Mouse (Mus musculus) testis, adult 2 months (tissue): Measurements from ENCODE around the gene Hnrnpdl. TPM values are rescaled to one million over a fixed set of nuclear protein-coding genes. Genes with fewer than 3 reads are reported as not detected.

Source experiments
- H3K27ac ChIP-seq: fragments of 200-500 bp; 2 replicates; pipeline ENCODE4 v1.5.1; 2012; ENCODE audit warnings: low read depth, low read length; ENCODE audit not compliant: control insufficient read depth, insufficient read depth
- H3K27me3 ChIP-seq: fragments of 200-500 bp; 2 replicates; pipeline ENCODE4 v1.6.1; 2012; ENCODE audit warnings: mild to moderate bottlenecking, low read length, moderate library complexity; ENCODE audit not compliant: control insufficient read depth, insufficient read depth
- H3K36me3 ChIP-seq: fragments of 200-500 bp; 2 replicates; pipeline ENCODE4 v1.6.1; 2012; ENCODE audit warnings: mild to moderate bottlenecking, low read length; ENCODE audit not compliant: control insufficient read depth, insufficient read depth
- H3K4me1 ChIP-seq: fragments of 200-500 bp; 2 replicates; pipeline ENCODE4 v1.6.1; 2012; ENCODE audit warnings: low read length; ENCODE audit not compliant: control insufficient read depth, insufficient read depth
- H3K4me3 ChIP-seq: fragments of 200-500 bp; 2 replicates; pipeline ENCODE4 v1.5.1; 2012; ENCODE audit warnings: low read depth, mild to moderate bottlenecking, low read length, moderate library complexity, mixed read lengths; ENCODE audit not compliant: control insufficient read depth
- CTCF ChIP-seq: fragments of 200-500 bp; IDR thresholded peaks from 2 replicates; pipeline ENCODE4 v1.5.1; 2012; ENCODE audit warnings: low read depth, mild to moderate bottlenecking, inconsistent platforms, low read length, moderate library complexity; ENCODE audit not compliant: control insufficient read depth, insufficient read depth, insufficient replicate concordance
- POLR2A ChIP-seq: fragments of 200-500 bp; IDR thresholded peaks from 2 replicates; pipeline ENCODE4 v1.6.1; 2012; ENCODE audit warnings: low read depth, mild to moderate bottlenecking, inconsistent platforms, low read length, moderate library complexity; ENCODE audit not compliant: control insufficient read depth
- polyA plus RNA-seq: library from polyadenylated mRNA; depleted of rRNA; stranded (reverse); fragments of >200 nt; gene quantifications from 2 replicates; pipeline ENCODE4 v1.2.3, GENCODE M21; 2012; rRNA removed

Gene Hnrnpdl
- 25.7 and 25.9 TPM in 2 replicates for polyA plus RNA-seq

GRCm38 (mm10) chr5:100039602-100040142, at the start of gene Hnrnpdl, which contains the start of gene Enoph1:
Gene Hnrnpdl, minus strand, starts transcription at chr5:100039664.
Gene Enoph1, plus strand, starts transcription at chr5:100039985.
- peaks cover 4% of the 10 kb centered on the region for H3K4me1 ChIP-seq
- H3K4me3 ChIP-seq: peak within 1 kb of the TSS; percentile 96
- TF ChIP-seq CTCF (no peak), POLR2A (peak; percentile 61; the same call in 1 of the 2 replicates)
- H3K27ac ChIP-seq: peak within 1 kb of the TSS; percentile 98
- peaks cover 3% of the 10 kb centered on the region for H3K36me3 ChIP-seq
- no peaks in the 10 kb centered on the region for H3K27me3 ChIP-seq

- no peaks in the 10 kb centered on the region for H3K36me3 ChIP-seq
- no peaks in the 10 kb centered on the region; the same call in 1 of the 2 replicates for H3K4me1 ChIP-seq
Measured at GRCm38 (mm10) chr5:100085097-100085496, 45.6 kb upstream of the Hnrnpdl start.

GRCm38 (mm10) chr5:100083953-100084562, 44.6 kb upstream of the Hnrnpdl start:
- no peak for TF ChIP-seq CTCF
- TF ChIP-seq POLR2A: no peak
- Histone ChIP-seq H3K36me3 (no peaks in the 10 kb centered on the region), H3K4me3 (no peak overlapping the region), H3K27me3 (no peaks in the 10 kb centered on the region), H3K27ac (no peak overlapping the region), H3K4me1 (peaks cover 3% of the 10 kb centered on the region)

More at GRCm38 (mm10) chr5:100085097-100085496, 45.6 kb upstream of the Hnrnpdl start:
- Histone ChIP-seq H3K27me3 (no peaks in the 10 kb centered on the region), H3K4me3 (no peak overlapping the region), H3K27ac (no peak overlapping the region)
- TF ChIP-seq CTCF (no peak), POLR2A (no peak)

GRCm38 (mm10) chr5:100082006-100082405, 42.5 kb upstream of the Hnrnpdl start:
- no peaks in the 10 kb centered on the region for H3K36me3 ChIP-seq
- no peaks in the 10 kb centered on the region for H3K27me3 ChIP-seq
- peaks cover 5% of the 10 kb centered on the region for H3K4me1 ChIP-seq
- H3K4me3 ChIP-seq: no peak overlapping the region
- H3K27ac ChIP-seq: no peak overlapping the region
- TF ChIP-seq CTCF (no peak), POLR2A (no peak)

GRCm38 (mm10) chr5:100079931-100080275, 40.4 kb upstream of the Hnrnpdl start:
- no peak overlapping the region for H3K27ac ChIP-seq
- H3K27me3 ChIP-seq: no peaks in the 10 kb centered on the region
- no peak overlapping the region for H3K4me3 ChIP-seq

GRCm38 (mm10) chr5:100079040-100079930, 39.8 kb upstream of the Hnrnpdl start:
- H3K27me3 ChIP-seq: no peaks in the 10 kb centered on the region
- peak overlapping the region; percentile 62 for H3K4me3 ChIP-seq
- H3K4me1 ChIP-seq: peaks cover 5% of the 10 kb centered on the region
- no peak for TF ChIP-seq CTCF
- no peak for TF ChIP-seq POLR2A
- no peak overlapping the region for H3K27ac ChIP-seq
- H3K36me3 ChIP-seq: no peaks in the 10 kb centered on the region

More at GRCm38 (mm10) chr5:100079931-100080275, 40.4 kb upstream of the Hnrnpdl start:
- H3K36me3 ChIP-seq: no peaks in the 10 kb centered on the region
- peaks cover 5% of the 10 kb centered on the region for H3K4me1 ChIP-seq
- no peak for TF ChIP-seq POLR2A
- TF ChIP-seq CTCF: no peak

- Histone ChIP-seq H3K27ac (no peak overlapping the region), H3K36me3 (no peaks in the 10 kb centered on the region; the same call in 1 of the 2 replicates), H3K4me3 (no peak overlapping the region), H3K4me1 (peaks cover 5% of the 10 kb centered on the region), H3K27me3 (no peaks in the 10 kb centered on the region)
- TF ChIP-seq POLR2A: no peak
- no peak for TF ChIP-seq CTCF
Measured at GRCm38 (mm10) chr5:100074571-100074970, 35.1 kb upstream of the Hnrnpdl start.
